Mouse (Mus musculus): Measurements from ENCODE around the gene Exoc8.
A peak's percentile ranks its signal among the peaks of the same experiment; 100 is the strongest.

DNA sequence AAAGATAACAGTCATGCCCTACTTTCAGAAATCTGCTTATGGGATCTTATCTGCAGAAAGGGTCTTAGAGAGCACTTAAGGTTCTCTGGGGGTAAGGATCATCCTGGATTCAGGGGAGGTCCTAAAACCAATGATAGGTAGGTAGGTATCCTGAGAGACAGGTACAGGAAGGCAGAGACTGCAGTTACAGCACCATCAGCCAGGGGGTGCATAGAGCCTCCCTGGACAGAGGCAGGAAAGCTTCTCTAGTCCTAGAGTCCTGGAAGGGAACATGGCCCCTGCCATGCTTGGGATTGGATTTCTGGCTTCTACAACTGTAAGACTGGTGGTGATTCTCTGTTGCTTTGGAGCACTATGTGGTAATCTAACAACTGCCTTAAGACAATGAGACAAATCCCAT, 38.0 kb downstream of the Exoc8 start:
- TF ChIP-seq CTCF (IDR thresholded peaks at IDR 0.05; ENCODE audit: borderline replicate concordance, insufficient read depth, low read depth, low read length) (peak; percentile 41; the same call in 1 of the 2 replicates), POLR2A (IDR thresholded peaks at IDR 0.05; ENCODE audit: borderline replicate concordance, insufficient read depth, low read length) (no peak)

Measured in cerebellum, adult 2 months (tissue).